Mouse (Mus musculus) left cerebral cortex, adult 6 months (tissue): ENCODE data around the gene Afg1l. TPM values are rescaled to one million over a fixed set of nuclear protein-coding genes. Genes with fewer than 3 reads are reported as not detected.

Source experiments
- long read RNA-seq, 2 experiments: library from polyadenylated mRNA; unstranded; transcript quantifications; one replicate each; pipeline ENCODE4 v2.0.0; 2019 to 2020
- polyA plus RNA-seq: library from polyadenylated mRNA; unstranded; fragments of <200 nt; fragmentation: Nextera tagmentation; gene quantifications from 2 replicates; pipeline ENCODE4 v1.2.3, GENCODE M21; 2021

The Afg1l gene
- 17.0 and 17.2 TPM in 2 replicates for polyA plus RNA-seq
- long read RNA-seq, experiment 1, transcript Afg1l-201 (13 exons, 2,513 nt): major isoform, 35 of 117 reads
- long read RNA-seq, experiment 1, partial matches to known transcripts: 9 of 117 reads
- long read RNA-seq, experiment 1, other reads (novel, unspliced or antisense): 71 of 117 reads
- long read RNA-seq, experiment 2, transcript Afg1l-201 (13 exons, 2,513 nt): major isoform, 5 of 25 reads
- long read RNA-seq, experiment 2, partial matches to known transcripts: 0 of 25 reads
- long read RNA-seq, experiment 2, other reads (novel, unspliced or antisense): 20 of 25 reads

DNA sequence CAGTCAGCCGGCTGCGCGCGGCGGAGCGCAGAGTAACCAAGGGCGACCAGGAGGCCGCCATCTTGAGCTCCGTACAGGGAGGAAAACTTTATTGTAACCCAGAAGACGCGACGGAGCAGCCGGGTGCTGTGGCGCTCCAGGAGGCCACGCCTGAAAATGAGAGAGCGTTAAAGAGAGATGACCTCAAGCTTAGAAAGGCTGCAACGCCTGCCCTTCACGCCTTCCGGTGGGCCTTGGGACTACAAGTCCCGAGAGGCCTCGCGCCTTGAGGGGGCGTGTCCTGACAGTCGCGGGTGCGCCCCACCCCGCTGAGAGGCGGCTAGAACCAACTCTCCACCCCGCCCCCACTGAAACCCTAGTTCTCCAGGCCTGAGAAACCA, at the start of gene Afg1l:
Afg1l (minus strand) TSS at position 225 of the 380 bp plus-strand sequence.

DNA sequence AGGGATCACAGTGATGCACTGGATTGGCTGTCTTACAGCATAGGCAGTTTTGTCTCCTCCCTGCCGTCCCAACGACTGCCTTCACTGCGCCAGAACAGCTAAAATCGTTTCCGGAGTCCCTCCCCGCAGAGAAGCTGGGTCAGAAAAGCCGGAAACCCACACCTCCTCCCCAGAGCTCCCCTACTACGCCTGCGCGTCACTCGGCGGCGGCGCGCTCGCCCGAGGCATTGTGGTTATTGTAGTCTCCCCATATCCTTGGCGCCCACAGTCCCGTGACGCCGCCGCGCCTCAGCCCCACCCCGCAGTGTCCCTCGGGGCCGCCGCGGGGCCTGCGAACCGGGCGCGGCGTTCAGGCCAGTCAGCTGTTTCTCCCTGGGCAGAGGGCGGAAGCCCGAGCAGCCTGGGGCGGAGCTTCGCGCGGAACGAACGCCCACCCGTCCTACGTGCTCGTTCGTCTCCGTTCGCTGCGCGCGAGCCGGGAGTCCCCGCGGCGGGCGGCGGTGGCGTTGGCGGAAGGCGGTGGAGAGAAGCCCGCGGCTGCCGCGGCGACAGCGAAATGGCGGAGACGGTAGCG, 23.5 kb upstream of the Afg1l start, which contains the start of gene Snx3:
Snx3 (plus strand) TSS at position 256 of the 574 bp plus-strand sequence.

DNA sequence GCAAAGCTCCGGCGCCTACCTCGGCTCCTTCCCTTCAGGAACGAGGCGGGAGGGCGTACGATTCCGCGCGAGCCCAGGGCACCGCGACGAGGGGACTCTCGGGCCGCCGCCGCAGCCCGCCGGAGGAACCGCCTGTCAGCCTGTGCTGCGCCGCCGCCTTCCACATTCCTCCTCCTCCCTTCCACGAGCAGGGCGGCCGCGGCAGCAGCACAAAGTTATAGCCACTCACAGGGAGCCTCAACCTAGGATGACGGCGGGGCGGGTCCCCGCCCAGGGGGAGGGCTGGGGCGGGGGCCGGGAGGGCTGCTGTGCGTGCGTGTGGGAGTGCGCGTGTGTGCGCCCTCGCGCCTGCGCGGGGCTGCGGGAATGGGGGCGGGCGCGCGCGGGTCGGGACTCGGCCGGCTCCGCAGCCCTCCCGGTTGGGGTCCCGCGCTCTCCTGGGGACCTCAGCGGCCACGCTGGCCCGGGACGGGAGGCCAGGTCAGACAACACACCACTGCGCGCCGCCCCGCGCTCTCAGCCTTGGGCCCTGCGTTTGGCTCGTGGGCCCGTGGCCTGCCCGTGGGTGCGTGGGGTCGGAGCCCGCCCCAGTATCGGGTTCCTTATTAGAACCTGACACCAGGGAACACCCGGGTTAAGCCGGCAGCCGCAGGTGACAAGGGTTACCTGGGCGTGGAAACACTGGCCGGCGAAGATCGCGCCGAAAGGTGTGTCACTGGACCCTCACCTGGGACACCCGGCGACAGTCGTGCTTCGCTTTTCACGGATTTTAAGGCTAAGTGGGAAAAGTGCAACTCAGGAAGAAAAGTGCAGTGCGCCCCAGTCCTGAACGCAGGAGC, 201.6 kb downstream of the Afg1l start, which contains the start of gene Foxo3:
Foxo3 (minus strand) TSS at position 249 of the 839 bp plus-strand sequence.

Other genes with a start within 250 kb of the Afg1l start
- gene Foxo3, start 201.8 kb downstream of the Afg1l start, polyA plus RNA-seq: 30.0 and 35.6 TPM in 2 replicates
- gene Snx3, start 23.5 kb upstream of the Afg1l start, polyA plus RNA-seq: 523 and 534 TPM in 2 replicates
- gene Nr2e1, start 105.1 kb upstream of the Afg1l start, polyA plus RNA-seq: 5.9 and 8.2 TPM in 2 replicates
- 40.3 and 55.7 TPM in 2 replicates for gene Ostm1, start 105.3 kb upstream of the Afg1l start, polyA plus RNA-seq